Mouse (Mus musculus): Measurements from ENCODE around the gene Man2a1. TPM values are rescaled to one million over a fixed set of nuclear protein-coding genes. Genes with fewer than 3 reads are reported as not detected.

Gene Man2a1
- polyA plus RNA-seq, 1 experiment from 2014 or later = 6.1 TPM

DNA sequence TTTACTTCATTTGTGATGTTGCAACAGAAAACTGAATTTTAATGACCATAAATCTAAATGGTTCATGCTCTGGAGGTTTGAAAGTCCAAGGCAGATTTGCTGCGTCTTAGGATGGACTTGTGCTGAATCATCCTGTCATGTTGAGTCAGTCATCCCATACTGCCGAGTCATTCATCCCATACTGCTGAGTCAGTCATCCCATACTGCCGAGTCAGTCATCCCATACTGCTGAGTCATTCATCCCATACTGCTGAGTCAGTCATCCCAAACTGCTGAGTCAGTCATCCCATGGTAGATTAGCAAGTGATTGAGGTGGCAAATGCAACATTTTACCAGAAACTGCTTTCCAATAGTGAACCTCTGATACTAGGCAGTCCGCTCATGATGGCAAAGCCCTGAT is 83.6 kb downstream of the Man2a1 start:
- H3K4me3 ChIP-seq = no peak overlapping the region
- no peaks in the 10 kb centered on the region for H3K4me1 ChIP-seq
- H3K36me3 ChIP-seq (replicated peaks) = no peaks in the 10 kb centered on the region
- 98% methylated on average over 4 of the region's 4 CpGs for WGBS
- no peaks in the 10 kb centered on the region for H3K27me3 ChIP-seq (replicated peaks)
- H3K9me3 ChIP-seq = no peaks in the 10 kb centered on the region
- H3K4me2 ChIP-seq = no peak overlapping the region
- no peak overlapping the region for H3K9ac ChIP-seq
- H3K27ac ChIP-seq = no peak overlapping the region
- no peak for ATAC-seq (replicated peaks)

DNA sequence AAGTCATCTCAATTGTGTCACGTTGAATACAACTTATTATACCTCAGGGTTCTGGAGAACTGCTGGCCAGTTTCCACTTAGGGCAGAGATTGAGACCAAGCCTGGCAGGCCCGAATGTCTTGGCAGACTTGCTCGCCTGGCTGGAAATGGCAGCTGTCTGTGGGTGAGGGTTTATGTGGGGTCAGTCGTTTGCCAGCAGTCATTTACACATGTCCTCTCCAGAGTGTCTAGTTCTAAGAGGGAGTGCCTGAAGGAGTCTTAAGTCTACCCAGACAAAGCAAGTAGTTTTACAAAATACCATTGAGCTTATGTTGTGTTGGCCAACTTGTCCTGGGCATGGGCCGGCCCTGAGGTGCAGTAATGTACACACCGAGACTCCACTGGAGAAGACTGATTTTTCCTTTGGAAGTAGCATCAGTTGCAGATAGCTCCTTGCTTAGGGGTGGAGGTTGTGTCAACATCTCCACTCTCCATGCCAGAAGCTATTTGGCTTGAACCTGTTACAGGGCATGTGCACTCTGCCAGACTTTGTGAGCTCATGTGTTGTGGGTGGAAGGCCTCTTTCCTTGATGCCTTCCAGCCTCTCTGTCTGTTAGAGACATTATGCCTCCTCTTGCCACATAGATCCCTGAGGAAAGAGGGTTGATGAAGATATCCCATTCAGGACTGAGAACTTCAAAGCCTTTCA is 84.8 kb downstream of the Man2a1 start:
- H3K27ac ChIP-seq = no peak overlapping the region
- H3K4me1 ChIP-seq = no peaks in the 10 kb centered on the region
- H3K4me2 ChIP-seq = no peak overlapping the region
- WGBS = 91% methylated on average over 6 of the region's 6 CpGs
- H3K9ac ChIP-seq = no peak overlapping the region
- no peak for ATAC-seq (replicated peaks)
- H3K36me3 ChIP-seq (replicated peaks) = no peaks in the 10 kb centered on the region
- no peak overlapping the region for H3K4me3 ChIP-seq
- H3K27me3 ChIP-seq (replicated peaks) = no peaks in the 10 kb centered on the region
- H3K9me3 ChIP-seq = no peaks in the 10 kb centered on the region

- Histone ChIP-seq H3K4me1 (no peaks in the 10 kb centered on the region), H3K36me3 (replicated peaks) (no peaks in the 10 kb centered on the region; the same call in 1 of the 2 replicates), H3K27me3 (replicated peaks) (no peaks in the 10 kb centered on the region), H3K4me3 (no peak overlapping the region), H3K9me3 (no peaks in the 10 kb centered on the region), H3K4me2 (no peak overlapping the region), H3K9ac (no peak overlapping the region), H3K27ac (no peak overlapping the region)
- WGBS = 98% methylated on average over 3 of the region's 3 CpGs
- no peak for ATAC-seq (replicated peaks)
Measured at GRCm38 (mm10) chr17:64689614-64690013, 89.1 kb downstream of the Man2a1 start.

DNA sequence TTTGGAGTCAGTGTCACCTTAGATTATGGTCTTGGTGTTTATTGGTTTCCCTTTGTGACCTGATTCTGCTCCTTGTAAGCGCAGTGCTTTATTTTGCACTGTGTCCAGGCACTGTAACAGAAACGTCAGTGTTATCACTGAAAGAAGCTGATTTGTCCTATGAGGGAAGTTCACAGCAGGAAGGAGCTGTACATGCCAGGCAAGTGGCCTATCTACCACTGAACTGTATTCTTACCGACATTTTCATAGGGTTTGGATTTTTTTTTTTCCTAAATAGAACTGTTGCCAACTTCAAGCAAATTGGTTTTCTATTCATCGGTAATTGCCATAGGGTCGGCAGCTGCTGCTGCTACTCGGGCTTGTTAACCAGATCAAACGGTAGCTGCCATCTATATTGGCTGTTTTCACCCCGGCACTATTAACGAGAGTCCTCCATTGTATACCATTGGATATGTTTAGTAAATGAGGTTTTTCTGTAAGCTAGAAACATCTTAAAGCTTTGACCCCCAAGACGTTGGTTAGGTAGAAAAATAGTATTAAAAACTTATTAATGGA is 96.8 kb downstream of the Man2a1 start:
- Histone ChIP-seq H3K9ac (no peak overlapping the region), H3K27ac (no peak overlapping the region), H3K9me3 (no peaks in the 10 kb centered on the region), H3K4me2 (no peak overlapping the region), H3K4me1 (no peaks in the 10 kb centered on the region), H3K4me3 (no peak overlapping the region), H3K36me3 (replicated peaks) (no peaks in the 10 kb centered on the region), H3K27me3 (replicated peaks) (no peaks in the 10 kb centered on the region)
- WGBS = 55% methylated on average over 10 of the region's 10 CpGs
- no peak for ATAC-seq (replicated peaks)

DNA sequence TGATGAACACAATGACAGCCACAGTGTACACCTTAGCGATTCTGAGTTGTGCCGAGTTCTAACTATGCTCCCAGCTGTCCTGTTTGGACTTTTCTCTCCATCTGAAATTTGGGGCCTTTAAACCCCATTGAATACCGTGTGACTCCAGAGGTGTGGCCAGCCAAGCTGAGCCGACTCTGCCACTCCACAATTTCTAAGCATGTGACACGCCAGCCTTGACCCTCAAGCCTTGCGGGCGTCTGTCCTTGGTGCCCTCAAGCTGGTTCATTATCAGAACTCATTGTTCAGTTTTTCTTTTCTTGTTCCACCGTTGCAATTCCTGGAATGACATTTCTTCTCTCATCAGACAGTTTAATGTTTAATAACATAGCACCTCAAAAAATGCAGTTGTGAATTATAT is 98.0 kb downstream of the Man2a1 start:
- Histone ChIP-seq H3K9ac (no peak overlapping the region), H3K27ac (no peak overlapping the region), H3K4me3 (no peak overlapping the region), H3K36me3 (replicated peaks) (no peaks in the 10 kb centered on the region), H3K4me1 (peaks cover 2% of the 10 kb centered on the region; the same call in 1 of the 2 replicates), H3K4me2 (no peak overlapping the region), H3K27me3 (replicated peaks) (no peaks in the 10 kb centered on the region), H3K9me3 (no peaks in the 10 kb centered on the region)
- no peak for ATAC-seq (replicated peaks)
- 83% methylated on average over 8 of the region's 8 CpGs for WGBS

DNA sequence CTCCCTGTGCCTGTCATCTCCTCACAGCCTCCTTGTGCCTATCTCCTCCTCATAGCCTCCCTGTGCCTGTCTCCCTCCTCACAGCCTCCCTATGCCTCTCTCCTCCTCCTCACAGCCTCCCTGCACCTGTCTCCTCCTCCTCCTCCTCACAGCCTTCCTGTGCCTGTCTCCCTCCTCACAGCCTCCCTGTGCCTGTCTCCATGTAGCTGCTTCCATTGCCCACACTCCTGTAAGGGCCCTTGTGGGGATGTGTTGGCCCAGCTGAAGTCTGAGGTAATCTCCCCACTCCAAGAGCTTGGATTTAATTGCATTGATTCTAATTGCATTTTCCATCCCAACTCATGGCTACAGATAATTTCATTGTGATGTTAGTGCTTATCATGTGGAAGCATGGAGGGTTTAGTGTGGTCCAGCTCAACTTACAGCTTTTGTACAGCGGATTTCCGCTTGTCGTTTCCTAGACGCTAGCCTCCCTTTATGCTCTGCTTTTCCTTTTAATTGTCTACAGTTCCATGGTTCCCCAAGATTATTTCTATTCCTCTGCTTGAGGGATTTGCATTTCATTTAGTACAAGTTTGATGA is 103.2 kb downstream of the Man2a1 start:
- Histone ChIP-seq H3K4me3 (no peak overlapping the region), H3K4me2 (no peak overlapping the region), H3K4me1 (peaks cover 7% of the 10 kb centered on the region; the same call in 1 of the 2 replicates), H3K36me3 (replicated peaks) (no peaks in the 10 kb centered on the region), H3K27ac (peak overlapping the region; percentile 27; the same call in 1 of the 2 replicates), H3K9me3 (no peaks in the 10 kb centered on the region), H3K27me3 (replicated peaks) (no peaks in the 10 kb centered on the region), H3K9ac (no peak overlapping the region)
- ATAC-seq (replicated peaks) = peak; percentile 76
- WGBS = 33% methylated on average over 4 of the region's 4 CpGs

DNA sequence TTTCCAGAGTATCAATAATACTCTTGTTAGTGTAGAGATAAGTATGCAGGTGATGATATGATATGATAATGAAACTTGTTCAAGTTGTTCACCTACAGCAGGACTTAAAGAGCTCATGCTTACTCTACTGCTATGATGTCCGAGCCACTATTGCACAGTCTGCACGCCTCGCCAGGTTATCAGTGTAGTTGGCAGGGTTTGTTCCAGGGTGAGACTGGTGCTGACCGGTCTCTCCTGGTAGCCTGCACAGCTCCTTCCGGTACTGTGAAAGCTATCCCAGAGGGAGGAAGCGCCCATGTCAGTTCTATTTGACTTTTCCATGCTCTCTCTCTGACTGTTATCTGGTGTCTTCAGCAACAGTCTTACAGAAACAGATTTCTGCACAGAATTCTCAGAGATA is 107.0 kb downstream of the Man2a1 start:
- Histone ChIP-seq H3K27me3 (replicated peaks) (no peaks in the 10 kb centered on the region), H3K9me3 (no peaks in the 10 kb centered on the region), H3K9ac (no peak overlapping the region), H3K27ac (no peak overlapping the region), H3K4me2 (no peak overlapping the region), H3K4me1 (peaks cover 7% of the 10 kb centered on the region; the same call in 1 of the 2 replicates), H3K4me3 (no peak overlapping the region), H3K36me3 (replicated peaks) (no peaks in the 10 kb centered on the region)
- ATAC-seq (replicated peaks) = no peak
- 89% methylated on average over 6 of the region's 6 CpGs for WGBS

GRCm38 (mm10) chr17:64716318-64716717 is 115.8 kb downstream of the Man2a1 start:
- no peak overlapping the region for H3K9ac ChIP-seq
- H3K9me3 ChIP-seq = no peaks in the 10 kb centered on the region
- H3K4me1 ChIP-seq = no peaks in the 10 kb centered on the region
- H3K36me3 ChIP-seq (replicated peaks) = no peaks in the 10 kb centered on the region
- H3K4me2 ChIP-seq = no peak overlapping the region
- WGBS = 75% methylated on average over 4 of the region's 4 CpGs
- H3K27ac ChIP-seq = no peak overlapping the region
- no peaks in the 10 kb centered on the region for H3K27me3 ChIP-seq (replicated peaks)
- ATAC-seq (replicated peaks) = no peak; the same call in 1 of the 2 replicates
- H3K4me3 ChIP-seq = no peak overlapping the region

GRCm38 (mm10) chr17:64719760-64720159 is 119.2 kb downstream of the Man2a1 start:
- Histone ChIP-seq H3K4me2 (no peak overlapping the region), H3K27me3 (replicated peaks) (no peaks in the 10 kb centered on the region), H3K9me3 (no peaks in the 10 kb centered on the region), H3K27ac (no peak overlapping the region), H3K9ac (no peak overlapping the region), H3K4me1 (no peaks in the 10 kb centered on the region), H3K36me3 (replicated peaks) (no peaks in the 10 kb centered on the region), H3K4me3 (no peak overlapping the region)
- ATAC-seq (replicated peaks) = no peak
- 69% methylated on average over 5 of the region's 5 CpGs for WGBS

DNA sequence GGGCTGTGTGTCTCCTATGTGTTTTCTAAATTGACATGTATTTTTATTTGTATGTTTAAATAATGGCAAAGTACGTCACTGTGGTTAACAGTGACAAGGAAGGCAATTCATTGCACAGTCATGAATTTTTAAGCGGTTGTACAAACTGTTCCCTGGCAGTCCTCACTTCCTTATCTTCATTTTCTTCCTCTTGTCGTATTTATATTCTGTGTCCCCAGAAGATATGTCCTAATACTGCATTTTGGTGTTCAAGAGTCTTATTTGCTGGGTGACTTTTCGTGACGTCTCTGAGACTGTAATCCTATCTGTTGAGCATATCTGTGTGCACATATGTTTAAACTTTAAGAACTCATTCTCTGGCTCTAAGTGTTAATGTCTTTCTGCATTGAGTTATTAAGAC is 120.6 kb downstream of the Man2a1 start:
- Histone ChIP-seq H3K36me3 (replicated peaks) (no peaks in the 10 kb centered on the region), H3K4me3 (no peak overlapping the region)
- WGBS = 83% methylated on average over 5 of the region's 5 CpGs

DNA sequence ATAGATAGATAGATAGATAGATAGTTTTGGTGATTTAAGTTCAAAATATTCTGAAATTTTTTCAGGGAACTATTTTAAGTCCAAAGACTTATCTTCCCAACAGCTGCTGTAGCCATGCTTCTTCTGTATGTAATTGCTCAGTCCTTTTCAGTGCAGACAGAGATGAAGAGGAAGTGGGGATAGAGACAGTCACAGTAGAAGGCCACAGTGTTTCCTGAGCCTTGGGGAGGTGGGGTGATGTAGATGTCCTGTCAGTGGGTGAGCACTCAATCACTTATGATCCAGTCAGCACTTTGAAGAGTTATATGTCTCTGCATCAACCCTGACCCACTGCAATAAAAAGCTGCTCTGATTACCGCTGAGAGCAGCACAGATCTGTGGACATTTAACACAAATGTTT is 122.6 kb downstream of the Man2a1 start:
- ATAC-seq (replicated peaks) = no peak
- Histone ChIP-seq H3K4me1 (no peaks in the 10 kb centered on the region), H3K27me3 (replicated peaks) (no peaks in the 10 kb centered on the region), H3K36me3 (replicated peaks) (no peaks in the 10 kb centered on the region), H3K9me3 (no peaks in the 10 kb centered on the region), H3K4me3 (no peak overlapping the region), H3K4me2 (no peak overlapping the region), H3K27ac (no peak overlapping the region), H3K9ac (no peak overlapping the region)
- WGBS = 95% methylated on average over 1 of the region's 1 CpGs

More for the DNA sequence above, 120.6 kb downstream of the Man2a1 start:
- Histone ChIP-seq H3K27me3 (replicated peaks) (no peaks in the 10 kb centered on the region), H3K27ac (no peak overlapping the region), H3K4me1 (no peaks in the 10 kb centered on the region), H3K4me2 (no peak overlapping the region), H3K9ac (no peak overlapping the region), H3K9me3 (no peaks in the 10 kb centered on the region)
- no peak for ATAC-seq (replicated peaks)

DNA sequence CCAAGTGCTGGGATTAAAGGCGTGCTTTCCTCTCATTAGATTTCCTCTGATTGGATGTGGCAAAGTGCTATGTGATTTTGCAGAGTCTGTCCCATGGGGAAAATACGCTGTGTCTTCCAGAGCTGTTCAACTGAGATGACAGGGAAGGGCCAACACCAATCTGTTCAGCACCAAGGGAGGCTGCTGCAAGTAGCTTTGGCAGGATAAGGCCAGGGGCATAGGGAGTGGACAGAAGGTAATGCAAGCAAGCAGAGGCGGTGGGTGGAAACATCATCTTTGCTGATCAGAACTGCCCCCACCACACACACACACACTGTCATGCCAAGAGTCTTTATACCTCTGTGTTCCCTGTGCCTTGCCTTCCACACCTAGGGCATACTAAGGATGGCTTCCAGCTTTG is 124.7 kb downstream of the Man2a1 start:
- no peaks in the 10 kb centered on the region for H3K36me3 ChIP-seq (replicated peaks)
- H3K4me3 ChIP-seq = no peak overlapping the region
- no peak for ATAC-seq (replicated peaks)
- H3K27me3 ChIP-seq (replicated peaks) = no peaks in the 10 kb centered on the region
- H3K9ac ChIP-seq = no peak overlapping the region
- no peaks in the 10 kb centered on the region for H3K9me3 ChIP-seq
- no peak overlapping the region for H3K27ac ChIP-seq
- WGBS = 88% methylated on average over 3 of the region's 3 CpGs
- H3K4me2 ChIP-seq = no peak overlapping the region
- H3K4me1 ChIP-seq = no peaks in the 10 kb centered on the region

DNA sequence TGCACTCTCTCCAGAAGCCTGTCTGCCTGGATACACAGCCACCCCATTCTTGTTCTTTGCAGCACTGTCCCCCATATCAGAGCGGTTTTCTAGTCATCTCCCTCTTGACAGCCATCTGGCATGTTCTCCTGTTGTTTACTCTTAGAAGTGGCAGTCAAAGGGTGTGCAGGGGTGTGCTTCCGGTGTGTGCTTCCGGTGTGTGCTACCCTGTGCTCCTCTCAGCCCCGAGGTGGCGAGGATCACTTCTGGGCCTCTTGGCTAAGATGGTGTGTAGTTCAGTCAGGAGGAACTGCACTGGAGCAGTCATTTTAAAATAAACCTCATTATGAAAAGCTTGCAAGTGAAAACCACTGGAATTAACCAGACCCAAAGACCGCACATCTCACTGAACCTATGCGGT is 125.5 kb downstream of the Man2a1 start:
- Histone ChIP-seq H3K9ac (no peak overlapping the region), H3K9me3 (no peaks in the 10 kb centered on the region), H3K4me3 (no peak overlapping the region), H3K4me1 (no peaks in the 10 kb centered on the region), H3K4me2 (no peak overlapping the region), H3K36me3 (replicated peaks) (no peaks in the 10 kb centered on the region), H3K27ac (no peak overlapping the region), H3K27me3 (replicated peaks) (no peaks in the 10 kb centered on the region)
- ATAC-seq (replicated peaks) = no peak
- WGBS = 91% methylated on average over 7 of the region's 7 CpGs
